Mouse (Mus musculus) left cerebral cortex, adult 8-10 months (tissue): Measurements from ENCODE around the gene Kctd12. TPM values are rescaled to one million over a fixed set of nuclear protein-coding genes. Genes with fewer than 3 reads are reported as not detected.

Experiments used
- DNase-seq, 2 experiments: peaks; one replicate each; pipeline ENCODE4 v3.0.0; 2022; ENCODE audit warnings: low spot score in 2 of 2
- total RNA-seq, 4 experiments: library from RNA; stranded (reverse); gene quantifications; 2 replicates each; pipeline ENCODE4 v1.2.4; 2022

Kctd12 gene
- 10 to 100 TPM; 43.1 to 51.9 (median 50.0) TPM for total RNA-seq

GRCm38 (mm10) chr14:102982627-102983540 lies at the start of gene Kctd12:
Kctd12 (minus strand) TSS chr14:102982637.
- DNase-seq = peak; percentile 55 to 66

- DNase-seq = no peak
Observed at GRCm38 (mm10) chr14:103029203-103029602, 46.8 kb upstream of the Kctd12 start.

GRCm38 (mm10) chr14:103020046-103020445 lies 37.6 kb upstream of the Kctd12 start:
- DNase-seq = no peak

GRCm38 (mm10) chr14:103017009-103017408 lies 34.6 kb upstream of the Kctd12 start:
- no peak for DNase-seq

DNA sequence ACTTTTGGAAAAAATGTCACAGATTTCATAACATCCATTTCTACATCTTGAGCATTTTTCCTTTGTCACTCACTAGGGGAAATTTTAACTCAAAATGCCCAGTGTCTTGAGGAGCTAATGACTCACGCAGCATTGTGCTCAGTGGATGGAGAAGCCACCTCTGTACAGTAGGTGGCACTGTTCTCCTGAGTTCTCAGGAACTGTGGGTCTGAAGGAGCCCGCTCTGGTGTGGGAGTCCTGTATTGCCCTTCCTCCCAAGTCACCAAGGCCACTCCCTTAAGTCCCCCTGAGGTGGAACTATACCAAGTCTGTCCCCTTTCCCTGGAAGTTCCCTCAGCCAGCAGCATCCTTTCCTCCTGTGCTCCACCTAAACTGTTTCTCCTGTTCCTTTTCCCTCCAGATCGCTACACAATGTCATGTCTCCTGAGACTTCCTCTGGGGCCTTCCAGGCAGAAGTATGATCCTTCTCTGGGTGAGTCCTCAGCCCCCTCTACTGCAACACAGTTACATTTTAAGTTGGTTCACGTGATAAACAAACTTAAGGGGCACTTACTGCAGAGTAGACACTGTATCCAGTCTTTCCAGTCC lies 30.2 kb upstream of the Kctd12 start:
- peak in 1 of 2 experiments; percentile 36 for DNase-seq

DNA sequence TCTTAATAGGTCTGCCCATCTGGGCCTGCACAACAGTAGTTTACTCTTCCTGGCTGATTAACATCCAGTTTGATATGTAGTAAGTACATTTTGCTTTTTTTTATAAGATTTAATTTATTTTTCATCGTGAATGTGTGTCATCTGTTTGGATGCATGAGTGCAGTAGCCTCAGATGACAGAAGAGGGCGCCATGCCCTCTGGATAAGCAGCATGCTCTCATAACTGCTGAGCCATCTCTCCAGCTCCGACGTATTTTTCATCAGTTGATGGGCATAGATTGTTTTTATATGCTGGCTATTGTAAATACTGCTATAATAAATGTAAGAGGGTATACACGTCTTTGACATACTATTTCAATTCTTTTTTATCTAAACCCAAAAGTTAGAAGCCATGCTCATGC lies 29.3 kb upstream of the Kctd12 start:
- DNase-seq = no peak

- no peak for DNase-seq
Observed at GRCm38 (mm10) chr14:103007737-103008136, 25.3 kb upstream of the Kctd12 start.

DNA sequence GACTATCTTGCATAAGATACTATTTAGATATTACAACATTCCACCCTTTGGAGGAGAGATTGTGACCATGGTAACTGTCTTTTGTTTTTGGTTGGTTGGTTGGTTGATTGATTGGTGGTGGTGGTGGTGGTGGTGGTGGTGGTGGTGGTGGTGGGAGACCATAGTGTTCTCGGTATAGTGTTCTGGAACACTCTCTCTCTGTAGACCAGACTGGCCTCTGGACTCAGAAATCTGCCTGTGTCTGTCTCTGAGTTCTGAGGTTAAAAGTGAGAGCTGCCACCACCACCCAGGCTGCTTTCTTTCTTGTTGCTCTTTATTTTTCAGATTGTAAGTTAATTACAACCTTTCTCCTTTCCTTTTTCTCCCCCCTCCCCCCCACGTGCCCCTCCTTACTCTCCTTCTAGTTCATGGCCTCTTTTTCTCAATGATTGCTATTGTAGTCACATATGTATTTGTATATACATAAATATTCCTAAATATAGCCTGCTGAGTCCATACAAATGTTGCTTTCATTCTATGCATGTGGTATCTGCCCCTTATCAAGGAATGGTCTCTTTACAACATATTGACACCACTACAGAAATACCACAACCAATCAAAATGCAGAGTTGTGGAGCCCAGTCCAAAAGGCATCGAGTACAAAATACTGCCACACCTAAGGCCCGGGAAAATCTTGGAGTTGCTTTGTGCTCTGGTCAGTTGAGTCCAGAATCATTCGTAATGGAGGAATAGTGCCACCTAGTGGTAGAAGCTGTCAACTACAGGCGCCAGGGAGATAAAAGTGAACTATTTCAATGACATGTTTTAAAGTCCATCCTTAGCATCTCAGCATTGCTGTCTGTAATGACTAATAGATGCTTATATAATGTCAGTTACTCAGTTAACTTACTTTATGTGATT lies 12.5 kb upstream of the Kctd12 start:
- peak; percentile 22 to 43 for DNase-seq

- no peak for DNase-seq
Observed at GRCm38 (mm10) chr14:102990765-102991164, 8.3 kb upstream of the Kctd12 start.

- no peak for DNase-seq
Observed at GRCm38 (mm10) chr14:102989866-102990265, 7.4 kb upstream of the Kctd12 start.

DNA sequence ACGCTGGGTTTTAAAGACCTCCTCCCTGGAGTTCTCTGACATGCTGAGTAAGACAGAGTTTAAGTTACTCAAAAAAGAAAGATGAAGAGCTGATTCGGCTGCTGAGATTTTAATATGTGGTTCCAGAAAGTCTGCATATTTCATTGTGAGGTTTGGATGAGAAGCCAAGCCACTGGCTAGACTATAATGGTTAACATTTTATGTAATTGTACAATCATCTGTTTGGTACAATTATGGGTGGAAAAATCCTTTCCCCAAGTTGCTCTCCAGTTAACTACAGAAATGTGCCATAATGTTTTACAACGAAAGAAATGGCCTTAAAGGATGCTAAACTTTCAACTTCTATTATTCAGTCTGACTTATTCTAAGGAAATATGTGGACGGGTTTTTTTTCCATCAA lies 6.8 kb upstream of the Kctd12 start:
- no peak for DNase-seq

DNA sequence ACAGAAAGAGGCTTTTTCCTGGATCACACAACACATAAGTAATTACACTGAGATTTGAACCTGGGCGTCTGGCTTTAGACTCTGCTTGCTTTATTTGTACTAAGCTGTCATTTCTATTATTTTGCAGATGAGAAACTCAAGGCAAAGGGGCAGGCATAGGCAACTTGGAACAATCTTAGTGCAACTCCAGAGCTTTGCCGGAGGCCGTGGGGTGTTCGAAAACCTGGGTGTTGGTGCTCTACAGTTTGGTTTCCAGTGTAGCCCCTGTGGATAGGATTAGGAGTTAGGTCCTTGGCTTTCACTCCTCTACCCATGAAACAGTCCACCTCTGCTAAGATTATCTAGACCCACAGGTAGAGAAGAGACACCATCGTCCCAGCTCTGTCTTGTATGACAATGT lies 5.2 kb upstream of the Kctd12 start:
- no peak for DNase-seq

GRCm38 (mm10) chr14:102983686-102984085 lies 1.2 kb upstream of the Kctd12 start:
- no peak for DNase-seq

GRCm38 (mm10) chr14:102982016-102982626 lies 316 bp downstream of the Kctd12 start:
- DNase-seq = peak; percentile 18 to 45

- peak; percentile 42 to 54 for DNase-seq
Observed at GRCm38 (mm10) chr14:102981441-102982015, 909 bp downstream of the Kctd12 start.

DNA sequence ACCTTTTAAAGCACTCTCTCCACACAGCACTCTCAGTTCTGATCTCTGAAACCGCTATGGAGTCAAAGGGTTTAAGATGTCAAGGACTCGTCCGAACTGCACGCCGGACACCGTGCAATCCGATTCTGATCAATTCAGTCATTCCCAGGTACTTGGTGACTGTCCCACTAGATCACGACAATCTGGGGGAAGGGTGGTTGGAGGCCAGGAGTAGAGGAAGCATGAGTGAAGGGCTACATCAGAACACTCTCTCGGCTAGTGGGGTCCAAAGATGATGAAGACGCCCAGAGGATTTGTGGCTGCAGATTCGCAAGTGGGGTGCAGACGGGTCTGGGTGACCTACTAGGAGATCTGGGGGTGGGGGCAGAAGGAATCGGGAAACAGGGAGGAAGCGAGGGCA lies 1.5 kb downstream of the Kctd12 start:
- DNase-seq = peak in 1 of 2 experiments; percentile 14

GRCm38 (mm10) chr14:102980481-102980880 lies 2.0 kb downstream of the Kctd12 start:
- peak in 1 of 2 experiments; percentile 18 for DNase-seq

GRCm38 (mm10) chr14:102979831-102980230 lies 2.6 kb downstream of the Kctd12 start:
- DNase-seq = no peak

- no peak for DNase-seq
Observed at GRCm38 (mm10) chr14:102975865-102976264, 6.6 kb downstream of the Kctd12 start.

DNA sequence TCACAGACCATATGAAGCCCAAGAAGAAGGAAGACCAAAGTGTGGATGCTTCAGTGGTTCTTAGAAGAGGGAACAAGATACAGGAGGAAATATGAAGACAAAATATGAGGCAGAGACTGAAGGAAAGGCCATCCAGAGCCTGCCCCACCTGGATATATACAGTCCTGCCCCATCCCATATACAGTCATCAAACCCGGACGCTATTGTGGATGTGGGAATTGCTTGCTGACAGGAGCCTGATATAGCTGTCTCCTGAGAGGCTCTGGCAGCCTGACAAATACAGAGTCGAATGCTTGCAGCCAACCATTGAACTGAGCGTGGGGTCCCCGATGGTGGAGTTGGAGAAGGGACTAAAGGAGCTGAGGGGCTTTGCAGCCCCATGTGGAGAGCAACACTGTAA lies 13.6 kb downstream of the Kctd12 start:
- no peak for DNase-seq

- DNase-seq = no peak
Observed at GRCm38 (mm10) chr14:102966241-102966640, 16.2 kb downstream of the Kctd12 start.
